Mouse (Mus musculus): ENCODE data around the gene Lhfpl3. TPM values are rescaled to one million over a fixed set of nuclear protein-coding genes. Genes with fewer than 3 reads are reported as not detected.
A peak's percentile ranks its signal among the peaks of the same experiment; 100 is the strongest.

Lhfpl3 gene
- total RNA-seq, 1 experiment from 2014 or later = not detected

DNA sequence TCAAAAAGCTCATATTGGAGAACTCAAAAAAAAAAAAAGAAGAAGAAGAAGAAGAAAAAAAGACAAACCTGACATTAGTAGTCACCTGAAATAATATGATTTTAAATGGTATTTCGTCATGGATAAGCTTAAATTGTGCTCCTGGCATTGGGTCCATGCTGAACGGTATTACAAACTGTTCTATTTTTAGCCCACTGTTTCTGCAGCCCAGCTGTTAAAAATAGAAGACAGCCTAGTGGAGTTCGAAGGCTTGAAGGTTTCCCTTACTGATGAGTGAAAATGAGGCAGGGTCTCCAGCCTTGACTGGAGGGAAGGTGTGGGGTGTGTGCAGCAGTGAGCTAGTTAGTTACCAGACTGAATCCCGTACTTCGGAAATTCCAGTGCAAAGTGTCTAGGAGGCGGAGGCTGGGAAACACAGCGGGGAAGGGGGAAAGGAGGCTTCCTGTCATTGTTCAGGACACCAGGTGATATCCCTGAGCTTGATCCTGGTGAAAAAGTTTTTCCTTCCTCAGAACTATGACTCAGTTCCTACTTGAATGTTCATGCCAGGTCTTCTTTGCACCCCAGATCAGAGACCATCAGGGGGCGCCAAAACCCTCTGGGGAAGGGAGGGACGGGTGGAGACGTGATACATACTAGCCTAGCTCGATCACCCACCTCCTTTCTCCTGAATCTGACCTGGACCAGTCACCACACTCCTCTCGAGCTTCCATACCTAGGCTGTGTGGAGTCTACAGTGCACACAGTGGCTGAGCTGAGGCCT is 505.8 kb downstream of the Lhfpl3 start:
- peak; percentile 85 for ATAC-seq (replicated peaks; ENCODE audit: low read depth, poor library complexity, severe bottlenecking)

GRCm38 (mm10) chr5:23255816-23256418 is 510.1 kb downstream of the Lhfpl3 start:
- peak; percentile 33; the same call in 1 of the 2 replicates for ATAC-seq (replicated peaks; ENCODE audit: low read depth, poor library complexity, severe bottlenecking)

- no peak for ATAC-seq (replicated peaks; ENCODE audit: low read depth, poor library complexity, severe bottlenecking)
Measured at GRCm38 (mm10) chr5:23273309-23273708, 527.5 kb downstream of the Lhfpl3 start.

DNA sequence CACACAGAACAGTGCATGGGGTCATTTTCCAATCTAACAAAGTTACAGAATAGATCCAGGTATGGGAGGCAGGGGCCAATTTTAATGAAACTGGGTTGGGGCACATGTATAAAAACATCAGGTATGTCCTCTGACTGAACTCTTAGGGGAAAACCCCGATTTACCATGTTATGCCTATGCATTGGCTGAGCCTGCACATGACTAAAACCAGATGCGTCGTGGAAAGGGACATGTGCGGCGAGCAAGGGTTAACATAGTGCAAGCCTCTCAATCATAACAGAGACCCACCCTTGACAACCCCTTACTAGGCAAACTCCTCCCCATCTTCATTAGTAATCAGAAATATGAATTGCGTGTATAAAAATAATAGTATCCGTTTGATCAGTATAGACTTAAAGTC is 533.5 kb downstream of the Lhfpl3 start:
- no peak for ATAC-seq (replicated peaks; ENCODE audit: low read depth, poor library complexity, severe bottlenecking)

DNA sequence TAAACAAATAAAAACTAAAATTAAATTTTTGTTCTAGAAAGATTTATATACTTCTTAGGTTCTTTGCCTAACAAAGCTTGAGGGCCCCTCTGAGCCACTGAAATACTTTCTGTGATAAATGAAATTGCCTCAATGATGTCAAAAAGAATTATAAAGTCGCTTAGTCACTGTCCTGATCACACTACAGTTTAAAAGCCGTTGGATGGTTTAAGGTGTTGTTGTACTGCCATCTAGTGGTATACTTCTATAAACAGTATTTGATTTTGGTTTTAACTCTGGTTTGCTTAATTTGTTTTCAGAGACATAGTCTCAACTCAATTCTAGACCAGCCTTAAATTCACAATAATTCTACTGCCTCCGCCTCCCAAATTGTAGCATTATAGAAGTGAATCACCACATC is 539.0 kb downstream of the Lhfpl3 start:
- peak; percentile 81 for ATAC-seq (replicated peaks; ENCODE audit: low read depth, poor library complexity, severe bottlenecking)

GRCm38 (mm10) chr5:23289149-23289548 is 543.3 kb downstream of the Lhfpl3 start:
- no peak for ATAC-seq (replicated peaks; ENCODE audit: low read depth, poor library complexity, severe bottlenecking)

Other genes with a start within 250 kb of the Lhfpl3 start
- gene Orc5, start 195.6 kb upstream of the Lhfpl3 start, total RNA-seq (2017) = 43.0 and 53.8 TPM in 2 replicates

Measured in common myeloid progenitor, adult 5-6 weeks (primary cell).